Mouse (Mus musculus) liver, postnatal 0 days (tissue): ENCODE data around the gene Drosha. TPM values are rescaled to one million over a fixed set of nuclear protein-coding genes. Genes with fewer than 3 reads are reported as not detected.

ENCODE experiments used
- ATAC-seq: fragments of 200-750 bp; cut with Nextera tagmentation; 2 replicates; pipeline ENCODE4 v1.8.0; 2017; ENCODE audit warnings: mild to moderate bottlenecking, moderate library complexity
- DNase-seq: peaks from one replicate; pipeline ENCODE4 v3.0.0-alpha.2; 2016
- H3K27ac ChIP-seq: fragments of 300-500 bp; sonication (generic); 2 replicates; pipeline ENCODE4 v1.5.1; 2014; ENCODE audit warnings: antibody characterized with exemption, moderate library complexity, mild to moderate bottlenecking, low read depth
- H3K27me3 ChIP-seq: fragments of 300-500 bp; sonication (generic); 2 replicates; pipeline ENCODE4 v1.6.1; 2014; ENCODE audit warnings: low read length, control low read depth, mixed read lengths; ENCODE audit not compliant: insufficient read depth
- H3K36me3 ChIP-seq: fragments of 300-500 bp; sonication (generic); replicated peaks from 2 replicates; pipeline ENCODE4 v1.6.1; 2014; ENCODE audit warnings: mild to moderate bottlenecking, control low read depth, low read length, moderate library complexity, mixed read lengths; ENCODE audit not compliant: insufficient read depth
- H3K4me1 ChIP-seq: fragments of 300-500 bp; sonication (generic); 2 replicates; pipeline ENCODE4 v1.6.1; 2014; ENCODE audit warnings: antibody characterized with exemption, mild to moderate bottlenecking, control low read depth; ENCODE audit not compliant: insufficient read depth
- H3K4me2 ChIP-seq: fragments of 300-500 bp; sonication (generic); 2 replicates; pipeline ENCODE4 v1.6.1; 2014; ENCODE audit warnings: low read depth, mild to moderate bottlenecking, low read length, moderate library complexity, mixed read lengths
- H3K4me3 ChIP-seq: fragments of 300-500 bp; sonication (generic); 2 replicates; pipeline ENCODE4 v1.5.1; 2014; ENCODE audit warnings: low read depth, low read length
- H3K9ac ChIP-seq: fragments of 300-500 bp; sonication (generic); replicated peaks from 2 replicates; pipeline ENCODE4 v1.6.1; 2014; ENCODE audit warnings: mild to moderate bottlenecking, moderate library complexity
- H3K9me3 ChIP-seq: fragments of 300-500 bp; sonication (generic); 2 replicates; pipeline ENCODE4 v1.6.1; 2016; ENCODE audit warnings: mild to moderate bottlenecking, control low read depth, low read length, mixed read lengths
- CTCF ChIP-seq: sonication (generic); IDR thresholded peaks from 2 replicates; pipeline ENCODE4 v1.5.1; 2016; ENCODE audit warnings: antibody characterized with exemption, low read depth
- EP300 ChIP-seq: IDR thresholded peaks from 2 replicates; pipeline ENCODE4 v1.6.1; 2016; ENCODE audit warnings: antibody characterized with exemption, low read depth, mild to moderate bottlenecking
- WGBS: fragments of 180-500 bp; shearing (Covaris S2); extraction: QIAGEN DNeasy Blood & Tissue Kit; methylation state at CpG from one replicate; pipeline ENCODE4 v1.1.7; 2014; ENCODE audit not compliant: insufficient replicate concordance; 5-methylcytosine and 5-hydroxymethylcytosine counted together
- polyA plus RNA-seq: library from polyadenylated mRNA; unstranded; fragments of >200 nt; fragmentation: Nextera tagmentation; extraction: Ambion mirVana; gene quantifications from 2 replicates; pipeline ENCODE4 v1.2.1, GENCODE M21; 2015

Gene Drosha
- polyA plus RNA-seq, 1 experiment from 2014 or later: 5.2 TPM

DNA sequence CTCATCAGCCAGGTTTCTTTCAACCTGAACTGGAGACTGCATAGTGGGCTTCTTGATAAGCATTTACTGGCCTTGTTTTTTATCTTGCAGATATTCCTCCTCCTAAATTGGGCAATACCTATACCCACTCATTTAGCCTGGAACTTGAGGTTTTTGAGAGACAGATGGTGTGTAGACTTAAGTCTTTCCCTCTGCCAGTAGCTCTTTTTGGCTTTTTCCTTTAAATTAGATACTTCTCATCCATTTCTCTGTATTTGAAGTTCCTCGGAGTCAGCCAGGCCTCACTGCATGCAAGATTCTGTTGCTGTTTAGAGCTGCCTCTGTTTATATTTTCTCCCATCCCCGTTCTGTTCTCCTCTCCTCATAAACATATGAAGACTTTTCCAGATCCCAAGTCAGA lies 51.7 kb downstream of the Drosha start:
- TF ChIP-seq EP300: no peak
- TF ChIP-seq CTCF: no peak
- peaks cover 30% of the 10 kb centered on the region for H3K36me3 ChIP-seq
- WGBS: 76% methylated on average over 2 of the region's 2 CpGs

DNA sequence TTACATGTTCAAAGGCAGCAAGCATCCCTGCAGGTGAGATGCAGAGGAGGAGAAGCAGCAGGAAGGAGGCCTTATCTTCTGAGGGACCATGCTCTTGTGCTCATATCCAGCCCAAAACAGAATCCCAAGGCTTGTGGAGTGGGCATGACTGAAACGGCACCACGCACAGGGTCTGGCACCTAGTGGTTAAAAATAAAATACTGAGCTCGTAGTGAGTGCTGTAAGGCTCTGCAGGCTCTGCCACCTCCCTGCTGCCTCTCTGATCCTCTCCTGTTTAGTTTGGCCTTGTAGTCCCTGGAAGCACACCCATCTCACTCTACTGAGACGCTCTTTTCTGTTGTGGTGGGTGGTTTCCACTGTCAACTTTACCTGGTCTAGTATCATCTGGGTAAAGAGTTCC lies 52.3 kb downstream of the Drosha start:
- H3K36me3 ChIP-seq: peaks cover 33% of the 10 kb centered on the region
- no peak overlapping the region for H3K27ac ChIP-seq
- TF ChIP-seq EP300 (no peak), CTCF (no peak)
- H3K4me2 ChIP-seq: no peak overlapping the region
- ATAC-seq (no peak), DNase-seq (no peak)
- no peaks in the 10 kb centered on the region for H3K4me1 ChIP-seq
- H3K4me3 ChIP-seq: no peak overlapping the region
- WGBS: 93% methylated on average over 4 of the region's 4 CpGs
- H3K27me3 ChIP-seq: no peaks in the 10 kb centered on the region
- H3K9ac ChIP-seq: no peak overlapping the region
- H3K9me3 ChIP-seq: no peaks in the 10 kb centered on the region

More for the DNA sequence above, 51.7 kb downstream of the Drosha start:
- no peak for ATAC-seq
- no peak overlapping the region for H3K4me3 ChIP-seq
- no peak for DNase-seq
- no peaks in the 10 kb centered on the region for H3K9me3 ChIP-seq
- no peaks in the 10 kb centered on the region for H3K4me1 ChIP-seq
- H3K27ac ChIP-seq: no peak overlapping the region
- H3K9ac ChIP-seq: no peak overlapping the region
- H3K27me3 ChIP-seq: no peaks in the 10 kb centered on the region
- H3K4me2 ChIP-seq: no peak overlapping the region

DNA sequence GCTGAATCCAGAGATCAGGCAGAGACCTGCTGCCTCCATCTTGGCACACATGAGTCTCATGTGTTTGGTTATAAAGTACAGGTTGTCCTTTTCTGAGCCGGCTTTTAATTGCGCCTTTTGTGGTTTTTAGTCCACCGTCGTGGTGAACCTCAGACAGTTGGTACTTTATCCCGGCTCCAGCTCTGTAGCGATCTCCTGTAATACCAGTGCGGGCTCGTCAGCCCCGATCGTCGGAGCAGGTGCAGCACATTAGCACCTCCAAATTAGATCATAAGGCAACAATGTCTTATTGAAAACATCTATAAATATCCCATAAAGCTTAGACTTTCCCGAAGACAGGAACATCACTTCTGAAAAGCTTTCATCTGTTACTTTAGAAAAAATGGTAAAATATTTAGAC lies 53.3 kb downstream of the Drosha start:
- Histone ChIP-seq H3K27me3 (no peaks in the 10 kb centered on the region), H3K4me1 (no peaks in the 10 kb centered on the region), H3K9ac (no peak overlapping the region), H3K36me3 (peaks cover 42% of the 10 kb centered on the region), H3K4me2 (no peak overlapping the region), H3K9me3 (no peaks in the 10 kb centered on the region), H3K27ac (no peak overlapping the region), H3K4me3 (no peak overlapping the region)
- DNase-seq (no peak), ATAC-seq (no peak)
- TF ChIP-seq CTCF (no peak), EP300 (no peak)
- WGBS: 77% methylated on average over 12 of the region's 12 CpGs

DNA sequence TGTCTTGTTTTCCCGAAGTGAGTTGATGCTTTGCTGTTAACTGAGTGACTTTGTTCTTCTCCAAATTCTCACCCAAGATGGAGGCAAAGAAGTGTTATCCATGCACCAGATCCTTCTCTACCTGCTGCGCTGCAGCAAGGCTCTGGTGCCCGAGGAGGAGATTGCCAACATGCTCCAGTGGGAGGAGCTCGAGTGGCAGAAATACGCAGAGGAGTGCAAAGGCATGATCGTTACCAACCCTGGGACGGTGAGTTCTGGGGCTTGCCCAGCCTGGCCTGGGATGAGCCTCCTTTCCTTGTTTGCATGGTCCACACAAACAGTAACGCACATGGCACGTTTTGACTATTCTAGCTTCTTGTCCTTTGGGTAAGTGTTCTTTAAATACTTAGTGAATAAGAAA lies 54.0 kb downstream of the Drosha start:
- Histone ChIP-seq H3K9me3 (no peaks in the 10 kb centered on the region), H3K9ac (no peak overlapping the region), H3K4me1 (no peaks in the 10 kb centered on the region), H3K27ac (no peak overlapping the region), H3K4me2 (no peak overlapping the region), H3K27me3 (no peaks in the 10 kb centered on the region), H3K4me3 (no peak overlapping the region), H3K36me3 (peaks cover 46% of the 10 kb centered on the region)
- TF ChIP-seq CTCF (no peak), EP300 (no peak)
- DNase-seq: no peak
- WGBS: 87% methylated on average over 9 of the region's 9 CpGs
- no peak for ATAC-seq

DNA sequence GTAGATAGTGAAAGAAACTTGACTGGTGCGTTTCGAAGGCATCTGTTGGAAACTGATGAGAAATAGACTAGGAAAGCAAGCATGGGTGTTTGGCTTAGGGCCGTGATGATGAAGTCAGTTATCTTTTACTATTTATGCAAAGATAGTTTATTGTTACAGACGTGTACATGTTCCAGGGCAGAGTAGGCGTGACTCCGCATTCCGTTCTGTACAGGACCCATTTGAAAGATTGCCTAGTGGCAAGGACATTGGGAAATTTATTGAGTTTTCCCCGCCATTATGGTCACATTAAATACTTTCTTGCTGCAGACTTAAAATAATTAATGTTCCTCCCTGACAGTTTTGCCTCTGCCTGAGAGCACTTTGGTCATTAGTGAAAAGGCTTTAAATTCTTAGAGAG lies 55.3 kb downstream of the Drosha start:
- no peak overlapping the region for H3K27ac ChIP-seq
- H3K4me3 ChIP-seq: no peak overlapping the region
- H3K36me3 ChIP-seq: peaks cover 57% of the 10 kb centered on the region
- 89% methylated on average over 8 of the region's 8 CpGs for WGBS
- no peak for DNase-seq
- H3K27me3 ChIP-seq: no peaks in the 10 kb centered on the region
- no peaks in the 10 kb centered on the region for H3K4me1 ChIP-seq
- H3K4me2 ChIP-seq: no peak overlapping the region
- no peak for ATAC-seq
- no peak overlapping the region for H3K9ac ChIP-seq
- no peak for TF ChIP-seq EP300
- no peak for TF ChIP-seq CTCF
- H3K9me3 ChIP-seq: no peaks in the 10 kb centered on the region

DNA sequence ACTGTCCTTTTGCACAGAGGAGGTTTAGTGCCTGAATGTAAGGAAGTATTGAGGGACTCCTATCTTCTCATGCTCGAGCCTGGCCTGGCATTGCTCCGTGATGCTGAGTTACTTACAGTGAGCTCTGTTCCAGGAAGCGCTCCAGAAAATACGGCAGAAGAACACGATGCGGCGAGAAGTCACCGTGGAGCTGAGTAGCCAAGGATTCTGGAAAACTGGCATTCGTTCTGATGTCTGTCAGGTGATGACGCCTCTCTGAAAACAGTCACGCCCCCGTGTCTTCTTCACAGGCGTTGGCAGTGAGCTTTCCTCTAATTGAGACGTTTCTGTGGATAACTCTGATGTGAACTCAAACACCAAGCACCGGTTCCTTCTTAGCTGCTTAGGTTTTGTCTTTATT lies 60.2 kb downstream of the Drosha start:
- H3K4me2 ChIP-seq: no peak overlapping the region
- peaks cover 66% of the 10 kb centered on the region for H3K36me3 ChIP-seq
- no peaks in the 10 kb centered on the region for H3K4me1 ChIP-seq
- H3K27ac ChIP-seq: no peak overlapping the region
- TF ChIP-seq CTCF (no peak), EP300 (no peak)
- no peak for ATAC-seq
- WGBS: 88% methylated on average over 15 of the region's 15 CpGs
- no peaks in the 10 kb centered on the region for H3K9me3 ChIP-seq
- H3K27me3 ChIP-seq: no peaks in the 10 kb centered on the region
- H3K4me3 ChIP-seq: no peak overlapping the region
- H3K9ac ChIP-seq: no peak overlapping the region
- no peak for DNase-seq

DNA sequence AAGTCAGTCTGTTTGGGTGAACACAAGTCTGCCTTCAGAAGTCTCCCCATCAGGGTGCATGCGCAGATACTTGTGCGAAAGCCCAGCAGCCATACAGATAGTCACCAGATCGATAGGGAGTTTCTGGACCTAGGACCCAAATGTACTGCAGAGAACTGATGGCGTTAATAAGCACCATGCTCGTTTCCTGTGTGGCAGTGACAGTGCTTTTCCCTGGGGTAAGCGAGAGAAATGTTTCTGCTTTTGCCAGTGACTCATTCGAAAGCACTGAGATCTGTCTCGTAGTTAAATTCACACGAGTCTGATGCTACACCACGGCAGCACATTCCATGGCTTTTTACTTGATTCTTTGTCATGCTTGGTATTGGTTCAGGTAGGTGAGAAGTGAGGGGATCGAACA lies 60.7 kb downstream of the Drosha start:
- TF ChIP-seq EP300 (no peak), CTCF (no peak)
- no peak overlapping the region for H3K4me3 ChIP-seq
- WGBS: 90% methylated on average over 11 of the region's 11 CpGs
- peaks cover 64% of the 10 kb centered on the region for H3K36me3 ChIP-seq
- DNase-seq (no peak), ATAC-seq (no peak)
- no peak overlapping the region for H3K4me2 ChIP-seq
- no peak overlapping the region for H3K27ac ChIP-seq
- no peaks in the 10 kb centered on the region for H3K27me3 ChIP-seq
- H3K9ac ChIP-seq: no peak overlapping the region
- H3K4me1 ChIP-seq: no peaks in the 10 kb centered on the region
- no peaks in the 10 kb centered on the region for H3K9me3 ChIP-seq
